ENCODE assay signal across 8 mouse cellular contexts in genomic region chr9:108003531-108003890, GRCm38 (mm10). TPM values are rescaled to one million over a fixed set of nuclear protein-coding genes. Genes with fewer than 3 reads are reported as not detected.
DNase-seq lines count a peak whose midpoint lies in the region; ATAC-seq and TF ChIP-seq lines count a peak whose summit lies in the region.

No protein-coding gene starts in this region.

- TF ChIP-seq POLR2A in bone marrow, adult 2 months (IDR thresholded peaks at IDR 0.05; ENCODE audit: borderline replicate concordance, control insufficient read depth, low read depth, low read length): no peak

- peak overlapping the region; percentile 94 for H3K4me3 ChIP-seq in bone marrow, adult 2 months (replicated peaks; ENCODE audit: control insufficient read depth, low read depth, low read length)
- H3K4me3 ChIP-seq in forebrain, embryonic 14.5 days (ENCODE audit: low read depth, low read length): peak overlapping the region; percentile 97
- peak overlapping the region; percentile 96 for H3K4me3 ChIP-seq in limb, embryonic 12.5 days (replicated peaks)
- H3K4me3 ChIP-seq in neural tube, embryonic 14.5 days (ENCODE audit: low read depth, low read length): peak overlapping the region; percentile 97

- peaks cover 3% of the 10 kb centered on the region; the same call in 1 of the 2 replicates for H3K36me3 ChIP-seq in forebrain, embryonic 14.5 days (ENCODE audit: control insufficient read depth, insufficient read depth, low read length)
- 0 out of 2 replicates have a peak, but pooled peaks cover 14% of the 10 kb centered on the region for H3K36me3 ChIP-seq in limb, embryonic 12.5 days
- no peaks in the 10 kb centered on the region for H3K36me3 ChIP-seq in neural tube, embryonic 14.5 days (ENCODE audit: control insufficient read depth, insufficient read depth, low read length)

- no peak for TF ChIP-seq CTCF in bone marrow, adult 2 months (IDR thresholded peaks at IDR 0.05; ENCODE audit: control insufficient read depth, insufficient read depth, low read length)

- H3K9me3 ChIP-seq in forebrain, embryonic 14.5 days (replicated peaks; ENCODE audit: control insufficient read depth, low read length): no peaks in the 10 kb centered on the region
- no peaks in the 10 kb centered on the region for H3K9me3 ChIP-seq in limb, embryonic 12.5 days
- no peaks in the 10 kb centered on the region for H3K9me3 ChIP-seq in neural tube, embryonic 14.5 days (ENCODE audit: control insufficient read depth, low read length)

- intact Hi-C loops in left cerebral cortex, postnatal 25 days (cut with DNase I): loop anchor here (5.0 kb wide), 1 partner anchor 44 kb away; the partner anchor contains the start of gene Gmppb
- intact Hi-C loops in gastrocnemius, postnatal 14 days (cut with DNase I; ENCODE audit: low total_unique reads): no loop called here

- H3K27me3 ChIP-seq in forebrain, embryonic 14.5 days (replicated peaks; ENCODE audit: control insufficient read depth, insufficient read depth, low read length): no peaks in the 10 kb centered on the region
- H3K27me3 ChIP-seq in limb, embryonic 12.5 days: no peaks in the 10 kb centered on the region
- no peaks in the 10 kb centered on the region for H3K27me3 ChIP-seq in neural tube, embryonic 14.5 days (ENCODE audit: control insufficient read depth, insufficient read depth, low read length)

- H3K27ac ChIP-seq in bone marrow, adult 2 months (ENCODE audit: control insufficient read depth, insufficient read depth, low read depth, low read length, poor library complexity): peak overlapping the region; percentile 31
- peak overlapping the region; percentile 94 for H3K27ac ChIP-seq in forebrain, embryonic 14.5 days (ENCODE audit: low read depth, low read length)
- peak overlapping the region; percentile 90 for H3K27ac ChIP-seq in limb, embryonic 12.5 days
- peak overlapping the region; percentile 91; the same call in 1 of the 2 replicates for H3K27ac ChIP-seq in neural tube, embryonic 14.5 days (ENCODE audit: low read depth, low read length)

- no peaks in the 10 kb centered on the region; the same call in 1 of the 2 replicates for H3K4me1 ChIP-seq in bone marrow, adult 2 months (ENCODE audit: control insufficient read depth, insufficient read depth, low read length)
- peaks cover 15% of the 10 kb centered on the region for H3K4me1 ChIP-seq in forebrain, embryonic 14.5 days (ENCODE audit: control insufficient read depth, insufficient read depth, low read length)
- H3K4me1 ChIP-seq in limb, embryonic 12.5 days (replicated peaks): peaks cover 24% of the 10 kb centered on the region
- H3K4me1 ChIP-seq in neural tube, embryonic 14.5 days (ENCODE audit: control insufficient read depth, insufficient read depth, low read length): peaks cover 17% of the 10 kb centered on the region

- 7% methylated on average over 8 of the region's 8 CpGs for WGBS in bone marrow, adult 2 months
- 13% methylated on average over 8 of the region's 8 CpGs for WGBS in forebrain, embryonic 14.5 days
- 10% methylated on average over 8 of the region's 8 CpGs for WGBS in limb, embryonic 12.5 days
- WGBS in neural tube, embryonic 14.5 days: 10% methylated on average over 8 of the region's 8 CpGs

- peak; percentile 20 to 23 for DNase-seq in left cerebral cortex, postnatal 25 days (ENCODE audit: low spot score in 2 of 2)
- DNase-seq in left cerebral cortex, adult 11 months (ENCODE audit: low spot score): no peak
- peak; percentile 42 for DNase-seq in forebrain, embryonic 14.5 days (ENCODE audit: low spot score)
- no peak for DNase-seq in layer of hippocampus, adult 9-11 months
- no peak for DNase-seq in gastrocnemius, postnatal 14 days

- no peak for ATAC-seq in forebrain, embryonic 14.5 days
- ATAC-seq in limb, embryonic 12.5 days (ENCODE audit: insufficient number of reproducible peaks, insufficient read depth, low FRiP score, low TSS enrichment, low read depth): no peak
- ATAC-seq in neural tube, embryonic 14.5 days (ENCODE audit: low read depth): no peak

- H3K9ac ChIP-seq in forebrain, embryonic 14.5 days (ENCODE audit: low read length): peak overlapping the region; percentile 97
- peak overlapping the region; percentile 94 for H3K9ac ChIP-seq in limb, embryonic 12.5 days (replicated peaks)
- peak overlapping the region; percentile 93 for H3K9ac ChIP-seq in neural tube, embryonic 14.5 days (replicated peaks; ENCODE audit: low read depth, low read length)

- peak overlapping the region; percentile 83 for H3K4me2 ChIP-seq in forebrain, embryonic 14.5 days (ENCODE audit: low read length)
- peak overlapping the region; percentile 86 for H3K4me2 ChIP-seq in limb, embryonic 12.5 days
- H3K4me2 ChIP-seq in neural tube, embryonic 14.5 days (ENCODE audit: low read depth, low read length): peak overlapping the region; percentile 72

RNA-seq across cellular contexts. Expression of gene Ip6k1, which starts 1.2 kb away (rescaled TPM):
- 100 to 1,000 TPM; 185 to 190 TPM for total RNA-seq in left cerebral cortex, postnatal 25 days (2021)
- 54.3 and 99.5 TPM in 2 replicates for polyA plus RNA-seq in bone marrow, adult 2 months (2011; ENCODE audit: insufficient read depth, insufficient read length, low replicate concordance, missing spikeins)
- polyA plus RNA-seq in forebrain, embryonic 14.5 days (2014; fragmentation: Nextera tagmentation; extraction: Ambion mirVana): 39.3 and 48.1 TPM in 2 replicates
- polyA plus RNA-seq in limb, embryonic 12.5 days (2016; fragmentation: Nextera tagmentation; extraction: Ambion mirVana): 80.6 and 84.4 TPM in 2 replicates
- polyA plus RNA-seq in neural tube, embryonic 14.5 days (2014; fragmentation: Nextera tagmentation; extraction: Ambion mirVana): 53.6 and 63.5 TPM in 2 replicates
- total RNA-seq in gastrocnemius, postnatal 14 days (2021): 10 to 100 TPM; 26.3 to 28.8 TPM

RNA-seq across cellular contexts. Expression of gene Gm20662, which starts 7.4 kb away (rescaled TPM):
- 1 to 10 TPM; 3.7 to 4.4 TPM for total RNA-seq in left cerebral cortex, postnatal 25 days (2021)
- polyA plus RNA-seq in bone marrow, adult 2 months (2011; ENCODE audit: insufficient read depth, insufficient read length, low replicate concordance, missing spikeins): not detected in 2 replicates
- 0.53 TPM in 1 of 2 replicates, not detected in the other for polyA plus RNA-seq in forebrain, embryonic 14.5 days (2014; fragmentation: Nextera tagmentation; extraction: Ambion mirVana)
- polyA plus RNA-seq in limb, embryonic 12.5 days (2016; fragmentation: Nextera tagmentation; extraction: Ambion mirVana): 1.3 TPM in 2 replicates
- polyA plus RNA-seq in neural tube, embryonic 14.5 days (2014; fragmentation: Nextera tagmentation; extraction: Ambion mirVana): 0.94 TPM in 1 of 2 replicates, not detected in the other
- total RNA-seq in gastrocnemius, postnatal 14 days (2021): not detected

RNA-seq across cellular contexts. Expression of gene Cdhr4, which starts 11.2 kb away (rescaled TPM):
- 1 to 10 TPM; 1.5 to 1.9 TPM for total RNA-seq in left cerebral cortex, postnatal 25 days (2021)
- polyA plus RNA-seq in bone marrow, adult 2 months (2011; ENCODE audit: insufficient read depth, insufficient read length, low replicate concordance, missing spikeins): 10.6 and 23.4 TPM in 2 replicates
- 1.2 and 1.5 TPM in 2 replicates for polyA plus RNA-seq in forebrain, embryonic 14.5 days (2014; fragmentation: Nextera tagmentation; extraction: Ambion mirVana)
- 18.6 and 19.3 TPM in 2 replicates for polyA plus RNA-seq in limb, embryonic 12.5 days (2016; fragmentation: Nextera tagmentation; extraction: Ambion mirVana)
- polyA plus RNA-seq in neural tube, embryonic 14.5 days (2014; fragmentation: Nextera tagmentation; extraction: Ambion mirVana): 1.2 and 4.5 TPM in 2 replicates
- total RNA-seq in gastrocnemius, postnatal 14 days (2021): 1 to 10 TPM in 1 of 2 experiments, under 1 TPM in 1; 0.68 to 1.1 TPM

RNA-seq across cellular contexts. Expression of gene Inka1, which starts 17.8 kb away (rescaled TPM):
- 1 to 10 TPM; 3.9 to 4.0 TPM for total RNA-seq in left cerebral cortex, postnatal 25 days (2021)
- 27.9 and 32.3 TPM in 2 replicates for polyA plus RNA-seq in bone marrow, adult 2 months (2011; ENCODE audit: insufficient read depth, insufficient read length, low replicate concordance, missing spikeins)
- 14.2 and 16.2 TPM in 2 replicates for polyA plus RNA-seq in forebrain, embryonic 14.5 days (2014; fragmentation: Nextera tagmentation; extraction: Ambion mirVana)
- polyA plus RNA-seq in limb, embryonic 12.5 days (2016; fragmentation: Nextera tagmentation; extraction: Ambion mirVana): 133 and 138 TPM in 2 replicates
- 10.4 and 19.5 TPM in 2 replicates for polyA plus RNA-seq in neural tube, embryonic 14.5 days (2014; fragmentation: Nextera tagmentation; extraction: Ambion mirVana)
- total RNA-seq in gastrocnemius, postnatal 14 days (2021): 1 to 10 TPM; 6.0 to 7.6 TPM

RNA-seq across cellular contexts. Expression of gene Gm20661, which starts 20.7 kb away (rescaled TPM):
- total RNA-seq in left cerebral cortex, postnatal 25 days (2021): not detected
- 4.7 TPM in 1 of 2 replicates, not detected in the other for polyA plus RNA-seq in bone marrow, adult 2 months (2011; ENCODE audit: insufficient read depth, insufficient read length, low replicate concordance, missing spikeins)
- 0.56 and 0.83 TPM in 2 replicates for polyA plus RNA-seq in forebrain, embryonic 14.5 days (2014; fragmentation: Nextera tagmentation; extraction: Ambion mirVana)
- 10.4 and 11.2 TPM in 2 replicates for polyA plus RNA-seq in limb, embryonic 12.5 days (2016; fragmentation: Nextera tagmentation; extraction: Ambion mirVana)
- polyA plus RNA-seq in neural tube, embryonic 14.5 days (2014; fragmentation: Nextera tagmentation; extraction: Ambion mirVana): 0.58 and 1.8 TPM in 2 replicates
- under 1 TPM in 1 of 2 experiments, not detected in 1; 0.33 TPM for total RNA-seq in gastrocnemius, postnatal 14 days (2021)

Comparison
In these comparisons a context has a peak if more than half of its experiments do, and no peak if none do; other contexts are left out.
1. DNase-seq: peak in left cerebral cortex, postnatal 25 days (2 of 2) and forebrain, embryonic 14.5 days (single experiment); none in left cerebral cortex, adult 11 months (single experiment), layer of hippocampus, adult 9-11 months (single experiment) and gastrocnemius, postnatal 14 days (single experiment).
2. H3K27ac ChIP-seq: peak in every context shown above with its lines; median percentile 94 in forebrain, embryonic 14.5 days; 91 in neural tube, embryonic 14.5 days; 90 in limb, embryonic 12.5 days; 31 in bone marrow, adult 2 months.
3. Peak in every context shown above with its lines, with median percentiles within 50 percentile points of each other: H3K4me3 ChIP-seq, H3K4me2 ChIP-seq and H3K9ac ChIP-seq.